Mouse (Mus musculus) midbrain, embryonic 11.5 days (tissue): ENCODE measurements at regions not wholly inside any gene's neighbourhood (a gene's known extent, or its start where the extent isn't known, plus 50 kb on each side); places are given as distances from the start of the nearest gene placed in this dataset.

ENCODE experiments used
- ATAC-seq: fragments of 200-750 bp; cut with Nextera tagmentation; 2 replicates; pipeline ENCODE4 v1.8.0; 2017; ENCODE audit warnings: moderate TSS enrichment, moderate library complexity; ENCODE audit not compliant: low FRiP score
- DNase-seq: peaks from one replicate; pipeline ENCODE4 v3.0.0; 2015; ENCODE audit warnings: low spot score; ENCODE audit errors: missing footprints
- H3K27ac ChIP-seq: fragments of 300-500 bp; sonication (generic); 2 replicates; pipeline ENCODE4 v1.5.1; 2014; ENCODE audit warnings: low read depth, low read length
- H3K27me3 ChIP-seq: fragments of 300-500 bp; sonication (generic); 2 replicates; pipeline ENCODE4 v1.6.1; 2014; ENCODE audit warnings: mild to moderate bottlenecking, low read length, moderate library complexity, mixed read lengths; ENCODE audit not compliant: control insufficient read depth, insufficient read depth
- H3K36me3 ChIP-seq: fragments of 300-500 bp; sonication (generic); 2 replicates; pipeline ENCODE4 v1.6.1; 2014; ENCODE audit warnings: mild to moderate bottlenecking, low read length, moderate library complexity, mixed read lengths; ENCODE audit not compliant: control insufficient read depth, insufficient read depth
- H3K4me1 ChIP-seq: fragments of 300-500 bp; sonication (generic); 2 replicates; pipeline ENCODE4 v1.6.1; 2014; ENCODE audit warnings: low read length; ENCODE audit not compliant: control insufficient read depth, insufficient read depth
- H3K4me2 ChIP-seq: fragments of 300-500 bp; sonication (generic); 2 replicates; pipeline ENCODE4 v1.6.1; 2014; ENCODE audit warnings: mild to moderate bottlenecking, moderate library complexity
- H3K4me3 ChIP-seq: fragments of 300-500 bp; sonication (generic); 2 replicates; pipeline ENCODE4 v1.5.1; 2014; ENCODE audit warnings: low read depth, low read length
- H3K9ac ChIP-seq: fragments of 300-500 bp; sonication (generic); 2 replicates; pipeline ENCODE4 v1.6.1; 2014; ENCODE audit warnings: low read length
- H3K9me3 ChIP-seq: fragments of 300-500 bp; sonication (generic); 2 replicates; pipeline ENCODE4 v1.6.1; 2016; ENCODE audit warnings: low read length; ENCODE audit not compliant: control insufficient read depth
- WGBS: fragments of 180-500 bp; shearing (Covaris S2); extraction: QIAGEN DNeasy Blood & Tissue Kit; methylation state at CpG from one replicate; pipeline ENCODE4 v1.1.7; 2014; 5-methylcytosine and 5-hydroxymethylcytosine counted together

DNA sequence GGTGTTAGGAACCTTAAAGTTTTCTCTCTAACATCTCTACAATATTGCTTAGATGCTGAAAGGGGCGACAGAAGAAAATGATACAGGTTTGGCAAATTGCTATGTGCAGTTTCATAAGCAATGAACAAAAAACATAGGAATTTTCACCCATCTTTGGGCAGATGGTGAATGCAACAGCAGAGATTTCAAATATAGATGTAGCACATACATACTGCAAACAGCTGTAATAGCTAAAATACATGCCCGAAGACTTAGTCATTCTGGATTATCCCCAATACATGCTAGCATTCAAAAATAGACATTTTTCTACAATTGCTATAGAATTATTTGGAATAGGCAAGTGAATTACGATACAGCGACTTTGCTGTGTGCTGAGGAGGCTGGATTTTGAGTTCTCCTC is 544.1 kb downstream of the D3Ertd751e start:
- H3K27me3 ChIP-seq: no peaks in the 10 kb centered on the region
- no peak for ATAC-seq

GRCm38 (mm10) chr3:42312424-42312823 is 570.0 kb downstream of the D3Ertd751e start:
- Histone ChIP-seq H3K9me3 (no peaks in the 10 kb centered on the region), H3K4me3 (no peak overlapping the region), H3K27ac (no peak overlapping the region), H3K36me3 (no peaks in the 10 kb centered on the region), H3K27me3 (no peaks in the 10 kb centered on the region), H3K4me2 (no peak overlapping the region), H3K9ac (no peak overlapping the region), H3K4me1 (no peaks in the 10 kb centered on the region)
- DNase-seq (no peak), ATAC-seq (no peak)
- 95% methylated on average over 1 of the region's 1 CpGs for WGBS

More for the DNA sequence above, 544.1 kb downstream of the D3Ertd751e start:
- no peaks in the 10 kb centered on the region for H3K36me3 ChIP-seq
- H3K4me2 ChIP-seq: no peak overlapping the region
- no peaks in the 10 kb centered on the region for H3K9me3 ChIP-seq
- no peak overlapping the region for H3K27ac ChIP-seq
- DNase-seq: peak; percentile 45
- no peaks in the 10 kb centered on the region for H3K4me1 ChIP-seq
- no peak overlapping the region for H3K9ac ChIP-seq
- no peak overlapping the region for H3K4me3 ChIP-seq
- WGBS: 86% methylated on average over 4 of the region's 4 CpGs

DNA sequence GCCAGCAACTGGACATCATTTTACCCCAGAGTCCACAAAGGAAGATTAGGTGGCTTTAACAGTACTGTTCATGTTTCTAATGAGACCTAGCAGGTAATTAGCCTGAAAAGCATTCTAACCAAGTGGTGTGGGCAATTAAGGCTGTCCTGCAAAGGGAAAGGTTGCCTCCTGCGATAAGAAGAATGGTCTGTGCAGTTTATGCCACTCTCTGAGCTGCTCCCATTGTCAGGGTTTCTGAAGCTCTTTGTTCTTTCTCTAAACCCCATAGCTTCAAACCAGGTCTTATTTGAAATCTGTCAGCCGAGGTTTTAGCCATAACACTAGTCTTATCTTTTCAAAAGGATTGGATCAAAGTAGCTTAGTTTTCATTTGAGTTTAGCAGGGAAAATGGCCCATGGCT is 585.3 kb downstream of the D3Ertd751e start:
- Histone ChIP-seq H3K9me3 (no peaks in the 10 kb centered on the region), H3K4me2 (no peak overlapping the region), H3K4me1 (no peaks in the 10 kb centered on the region), H3K27me3 (no peaks in the 10 kb centered on the region), H3K9ac (no peak overlapping the region), H3K36me3 (no peaks in the 10 kb centered on the region), H3K4me3 (no peak overlapping the region), H3K27ac (no peak overlapping the region)
- no peak for ATAC-seq
- 26% methylated on average over 2 of the region's 2 CpGs for WGBS
- DNase-seq: no peak

DNA sequence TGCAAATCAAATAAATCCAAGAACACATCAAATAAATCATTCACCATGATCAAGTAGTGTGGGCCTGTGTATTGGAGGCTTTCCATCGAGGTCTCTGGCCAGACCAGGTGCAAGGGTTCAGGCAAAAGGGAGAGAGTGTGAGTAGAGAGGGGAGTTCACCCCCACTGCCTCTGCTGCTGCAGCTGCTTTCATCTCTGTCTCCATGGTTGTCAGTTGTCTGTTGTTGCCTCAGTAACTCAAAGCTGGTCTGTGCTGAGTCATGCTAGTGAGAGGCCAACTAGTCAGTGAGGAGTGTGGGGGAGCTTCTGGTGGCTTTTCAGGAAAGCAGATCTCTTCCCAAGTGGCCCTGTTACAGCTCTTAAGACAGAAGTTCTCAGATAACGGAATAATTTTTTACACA is 600.4 kb downstream of the D3Ertd751e start:
- ATAC-seq: peak; percentile 64; the same call in 1 of the 2 replicates
- Histone ChIP-seq H3K4me1 (no peaks in the 10 kb centered on the region), H3K4me2 (no peak overlapping the region), H3K4me3 (no peak overlapping the region), H3K9ac (no peak overlapping the region), H3K27me3 (no peaks in the 10 kb centered on the region), H3K27ac (no peak overlapping the region), H3K36me3 (no peaks in the 10 kb centered on the region), H3K9me3 (no peaks in the 10 kb centered on the region)
- no peak for DNase-seq
- WGBS: 70% methylated on average over 2 of the region's 2 CpGs

GRCm38 (mm10) chr3:42376785-42377184 is 634.4 kb downstream of the D3Ertd751e start:
- no peaks in the 10 kb centered on the region for H3K27me3 ChIP-seq
- no peak for ATAC-seq

GRCm38 (mm10) chr3:42382151-42382550 is 639.7 kb downstream of the D3Ertd751e start:
- no peaks in the 10 kb centered on the region for H3K27me3 ChIP-seq
- H3K9me3 ChIP-seq: no peaks in the 10 kb centered on the region
- no peak overlapping the region for H3K4me2 ChIP-seq
- 77% methylated on average over 5 of the region's 5 CpGs for WGBS
- H3K9ac ChIP-seq: no peak overlapping the region
- H3K4me1 ChIP-seq: no peaks in the 10 kb centered on the region
- ATAC-seq (no peak), DNase-seq (no peak)
- H3K27ac ChIP-seq: no peak overlapping the region
- no peak overlapping the region for H3K4me3 ChIP-seq
- H3K36me3 ChIP-seq: no peaks in the 10 kb centered on the region

More at GRCm38 (mm10) chr3:42376785-42377184, 634.4 kb downstream of the D3Ertd751e start:
- no peak overlapping the region for H3K9ac ChIP-seq
- H3K4me1 ChIP-seq: no peaks in the 10 kb centered on the region
- H3K9me3 ChIP-seq: no peaks in the 10 kb centered on the region
- 46% methylated on average over 1 of the region's 1 CpGs for WGBS
- no peak overlapping the region for H3K4me3 ChIP-seq
- no peak for DNase-seq
- no peak overlapping the region for H3K4me2 ChIP-seq
- H3K27ac ChIP-seq: no peak overlapping the region
- H3K36me3 ChIP-seq: no peaks in the 10 kb centered on the region

DNA sequence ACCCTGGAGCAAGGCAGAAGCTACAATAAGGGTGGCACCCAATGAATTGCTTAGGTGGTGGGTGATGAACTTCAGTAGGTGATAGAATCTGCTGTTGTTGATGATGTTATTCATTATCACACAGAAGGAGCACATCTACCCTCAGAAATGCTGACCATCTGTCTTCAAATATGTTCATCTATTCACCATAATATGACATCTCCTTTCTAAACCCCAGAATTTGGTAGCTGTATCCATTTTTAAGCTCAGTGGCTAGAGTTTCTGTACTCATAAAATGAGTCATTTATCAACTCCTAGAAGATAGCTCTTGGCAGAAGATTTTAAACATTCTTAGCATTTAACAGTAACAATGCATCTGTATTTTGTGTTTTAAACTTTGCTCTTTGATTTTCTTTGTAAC is 660.3 kb downstream of the D3Ertd751e start:
- no peak overlapping the region for H3K27ac ChIP-seq
- H3K4me3 ChIP-seq: no peak overlapping the region
- ATAC-seq (no peak), DNase-seq (no peak)
- H3K27me3 ChIP-seq: no peaks in the 10 kb centered on the region
- H3K36me3 ChIP-seq: no peaks in the 10 kb centered on the region
- no peak overlapping the region for H3K9ac ChIP-seq
- no peak overlapping the region for H3K4me2 ChIP-seq
- H3K9me3 ChIP-seq: no peaks in the 10 kb centered on the region
- no peaks in the 10 kb centered on the region for H3K4me1 ChIP-seq

GRCm38 (mm10) chr3:42408958-42409633 is 666.7 kb downstream of the D3Ertd751e start:
- no peaks in the 10 kb centered on the region for H3K4me1 ChIP-seq
- no peaks in the 10 kb centered on the region for H3K36me3 ChIP-seq
- H3K4me3 ChIP-seq: no peak overlapping the region
- no peak for ATAC-seq
- no peaks in the 10 kb centered on the region for H3K9me3 ChIP-seq
- no peak for DNase-seq
- H3K4me2 ChIP-seq: no peak overlapping the region
- 96% methylated on average over 2 of the region's 2 CpGs for WGBS
- H3K27ac ChIP-seq: no peak overlapping the region
- no peaks in the 10 kb centered on the region for H3K27me3 ChIP-seq
- H3K9ac ChIP-seq: no peak overlapping the region

- Histone ChIP-seq H3K4me1 (no peaks in the 10 kb centered on the region), H3K27me3 (no peaks in the 10 kb centered on the region), H3K4me3 (no peak overlapping the region), H3K36me3 (no peaks in the 10 kb centered on the region), H3K27ac (no peak overlapping the region), H3K9ac (no peak overlapping the region), H3K9me3 (no peaks in the 10 kb centered on the region), H3K4me2 (no peak overlapping the region)
- no peak for DNase-seq
- ATAC-seq: no peak
- WGBS: 90% methylated on average over 9 of the region's 9 CpGs
Measured at GRCm38 (mm10) chr3:42427363-42427762, 685.0 kb downstream of the D3Ertd751e start.
